Mouse (Mus musculus) thymus, postnatal 10 days (tissue): Measurements from ENCODE around the gene Tldc2.

Source experiments
- DNase-seq, 2 experiments: peaks; one replicate each; pipeline ENCODE4 v3.0.0; 2021; ENCODE audit warnings: low spot score in 2 of 2

Gene Tldc2

GRCm38 (mm10) chr2:157086796-157087195 is at the start of gene Tldc2:
Tldc2 (plus strand) TSS chr2:157087055.
- DNase-seq: no peak

GRCm38 (mm10) chr2:157037303-157037702 is 49.6 kb upstream of the Tldc2 start:
- no peak for DNase-seq

GRCm38 (mm10) chr2:157039900-157040648 is 46.8 kb upstream of the Tldc2 start:
- no peak for DNase-seq

GRCm38 (mm10) chr2:157040649-157041046 is 46.2 kb upstream of the Tldc2 start:
- no peak for DNase-seq

- no peak for DNase-seq
These were observed 45.4 kb upstream of the Tldc2 start for GRCm38 (mm10) chr2:157041421-157041820.

- DNase-seq: no peak
These were observed 43.3 kb upstream of the Tldc2 start for GRCm38 (mm10) chr2:157043556-157043955.

- DNase-seq: no peak
These were observed 42.9 kb upstream of the Tldc2 start for GRCm38 (mm10) chr2:157043987-157044386.

- DNase-seq: no peak
These were observed 40.9 kb upstream of the Tldc2 start for GRCm38 (mm10) chr2:157045932-157046331.

GRCm38 (mm10) chr2:157046956-157047355 is 39.9 kb upstream of the Tldc2 start:
- DNase-seq: no peak

- DNase-seq: no peak
These were observed 38.3 kb upstream of the Tldc2 start for GRCm38 (mm10) chr2:157048395-157049181.

GRCm38 (mm10) chr2:157049831-157050243 is 37.0 kb upstream of the Tldc2 start:
- no peak for DNase-seq

- no peak for DNase-seq
These were observed 34.4 kb upstream of the Tldc2 start for GRCm38 (mm10) chr2:157052448-157052847.

- DNase-seq: no peak
These were observed 33.7 kb upstream of the Tldc2 start for GRCm38 (mm10) chr2:157053124-157053523.

GRCm38 (mm10) chr2:157053787-157054186 is 33.1 kb upstream of the Tldc2 start:
- DNase-seq: no peak

- DNase-seq: no peak
These were observed 32.6 kb upstream of the Tldc2 start for GRCm38 (mm10) chr2:157054297-157054696.

GRCm38 (mm10) chr2:157054816-157055215 is 32.0 kb upstream of the Tldc2 start:
- DNase-seq: no peak

GRCm38 (mm10) chr2:157055721-157056120 is 31.1 kb upstream of the Tldc2 start:
- no peak for DNase-seq

GRCm38 (mm10) chr2:157057186-157057585 is 29.7 kb upstream of the Tldc2 start:
- DNase-seq: no peak

GRCm38 (mm10) chr2:157057758-157058157 is 29.1 kb upstream of the Tldc2 start:
- no peak for DNase-seq

- DNase-seq: peak; percentile 75 to 76
These were observed 28.4 kb upstream of the Tldc2 start for GRCm38 (mm10) chr2:157058342-157058998.

- no peak for DNase-seq
These were observed 27.7 kb upstream of the Tldc2 start for GRCm38 (mm10) chr2:157059166-157059565.

GRCm38 (mm10) chr2:157060037-157060436 is 26.8 kb upstream of the Tldc2 start:
- no peak for DNase-seq
